Mouse (Mus musculus) hindlimb bud, embryonic 11.5 days (tissue): ENCODE measurements at regions not wholly inside any gene's neighbourhood (a gene's known extent, or its start where the extent isn't known, plus 50 kb on each side); places are given as distances from the start of the nearest gene placed in this dataset.
"Not testable (repeated sequence)": the region's sequence is repeated elsewhere in the genome, so short reads cannot be mapped to it uniquely, and the experiment has no call there.

ENCODE experiments used
- DNase-seq: peaks from one replicate; pipeline ENCODE4 v3.0.0-alpha.2; 2012; ENCODE audit warnings: low read depth, low spot score; ENCODE audit errors: extremely low spot score

GRCm38 (mm10) chr10:118922120-118922519 is 52.1 kb upstream of the Dyrk2 start:
- DNase-seq: not testable (repeated sequence)
